Mouse (Mus musculus) ES-E14 (cell line): ENCODE results near the gene Clec1a. TPM values are rescaled to one million over a fixed set of nuclear protein-coding genes. Genes with fewer than 3 reads are reported as not detected.

ENCODE experiments used
- DNase-seq: peaks from one replicate; pipeline ENCODE4 v3.0.0-alpha.2; 2013; ENCODE audit warnings: low read depth, low spot score
- H3K27ac ChIP-seq: 2 replicates; pipeline ENCODE4 v1.5.1; 2012; ENCODE audit warnings: low read depth, mild to moderate bottlenecking, low read length, moderate library complexity, mixed read lengths; ENCODE audit not compliant: poor library complexity, insufficient read depth, severe bottlenecking
- H3K36me3 ChIP-seq: 2 replicates; pipeline ENCODE4 v1.6.1; 2012; ENCODE audit warnings: mild to moderate bottlenecking, low read length, moderate library complexity, mixed read lengths; ENCODE audit not compliant: control insufficient read depth, poor library complexity, insufficient read depth, severe bottlenecking
- H3K4me1 ChIP-seq, 2 experiments: fragments of 150-350 bp in 1 of 2; sonication (generic) in 1 of 2; 2 replicates each; pipeline ENCODE4 v1.6.1; 2012; ENCODE audit warnings: low read length in 2 of 2, mild to moderate bottlenecking in 1 of 2, mixed read lengths in 1 of 2; ENCODE audit not compliant: control insufficient read depth in 2 of 2, insufficient read depth in 2 of 2, poor library complexity in 1 of 2
- H3K4me3 ChIP-seq, 2 experiments: fragments of 150-350 bp in 1 of 2; sonication (generic) in 1 of 2; 2 replicates each; pipeline ENCODE4 v1.5.1; 2012; ENCODE audit warnings: low read length in 2 of 2, low read depth in 1 of 2, mild to moderate bottlenecking in 1 of 2, mixed read lengths in 1 of 2; ENCODE audit not compliant: insufficient read depth in 1 of 2, poor library complexity in 1 of 2, severe bottlenecking in 1 of 2
- H3K9ac ChIP-seq: 2 replicates; pipeline ENCODE4 v1.6.1; 2012; ENCODE audit warnings: low read depth, mild to moderate bottlenecking, low read length, mixed read lengths; ENCODE audit not compliant: poor library complexity, insufficient read depth, severe bottlenecking
- H3K9me3 ChIP-seq: fragments of 150-350 bp; sonication (generic); 2 replicates; pipeline ENCODE4 v1.6.1; 2012; ENCODE audit warnings: low read depth, mild to moderate bottlenecking, low read length; ENCODE audit not compliant: control insufficient read depth, insufficient read depth
- CHD2 ChIP-seq: IDR thresholded peaks from 2 replicates; pipeline ENCODE4 v1.6.1; 2014; ENCODE audit warnings: mild to moderate bottlenecking, low read depth, low read length, inconsistent platforms
- HCFC1 ChIP-seq: IDR thresholded peaks from 2 replicates; pipeline ENCODE4 v1.6.1; 2012; ENCODE audit warnings: low read length, inconsistent platforms, borderline replicate concordance; ENCODE audit not compliant: insufficient read depth
- MAFK ChIP-seq: IDR thresholded peaks from 2 replicates; pipeline ENCODE4 v1.6.1; 2014; ENCODE audit warnings: mild to moderate bottlenecking, low read depth, low read length, inconsistent platforms; ENCODE audit not compliant: insufficient read depth
- ZC3H11A ChIP-seq: IDR thresholded peaks from 2 replicates; pipeline ENCODE4 v1.6.1; 2012; ENCODE audit warnings: low read depth, mild to moderate bottlenecking, inconsistent platforms, low read length, borderline replicate concordance
- ZNF384 ChIP-seq: IDR thresholded peaks from 2 replicates; pipeline ENCODE4 v1.6.1; 2012; ENCODE audit warnings: low read depth, low read length, inconsistent platforms
- in situ Hi-C, 2 experiments: fragments of 600-800 bp; cut with MboI; formaldehyde crosslinking; loops; one replicate each; pipeline ENCODE4 v1.15.1; 2025; ENCODE audit warnings: low sequenced_read_pairs in 2 of 2, inconsistent platforms in 1 of 2; ENCODE audit not compliant: unreplicated experiment in 2 of 2
- total RNA-seq: library from RNA; depleted of rRNA; stranded (reverse); fragments of 300-350 nt; gene quantifications from 2 replicates; pipeline ENCODE4 v1.2.3, GENCODE M21; 2012

The Clec1a gene
- total RNA-seq, 1 experiment: not detected

DNA sequence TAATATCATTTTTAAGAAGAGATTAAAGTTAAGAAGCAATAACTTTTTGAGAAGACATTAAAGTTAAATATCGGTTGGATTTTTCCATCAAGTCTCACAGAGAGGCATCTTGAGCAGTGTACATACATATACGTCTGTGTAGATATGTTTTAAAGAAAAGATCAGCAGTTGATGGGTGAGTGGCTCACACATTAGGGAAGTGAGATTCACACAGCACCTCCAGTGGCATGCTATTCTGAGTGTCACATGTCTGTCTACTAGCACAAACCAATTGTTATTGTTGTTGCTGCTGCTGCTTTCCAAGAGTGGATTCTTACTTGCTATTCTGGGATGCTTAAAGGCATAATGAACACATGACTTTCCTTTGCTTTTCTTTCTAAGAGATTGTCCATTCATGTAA, 49.4 kb downstream of the Clec1a start:
- TF ChIP-seq ZC3H11A (no peak), MAFK (no peak), HCFC1 (no peak), ZNF384 (no peak), CHD2 (no peak)
- in situ Hi-C loops: no loop called here

DNA sequence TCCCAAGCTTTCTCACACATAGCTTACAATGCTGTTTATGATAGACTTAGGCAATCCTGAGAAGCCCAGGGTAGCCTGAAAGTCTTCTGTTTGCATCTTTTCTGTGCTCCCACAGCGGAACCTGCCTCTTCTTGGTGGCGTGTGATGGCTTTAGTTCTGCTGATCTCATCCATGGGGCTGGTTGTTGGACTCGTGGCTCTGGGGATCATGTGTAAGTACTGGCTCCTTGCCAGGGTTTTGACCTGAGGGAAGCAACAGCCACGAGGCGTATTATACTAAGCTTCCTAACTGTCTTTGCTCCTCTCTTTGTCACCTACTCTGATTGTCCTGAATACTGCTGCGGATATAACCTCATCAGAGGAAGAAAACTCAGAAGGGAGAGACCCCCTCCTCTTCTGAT, 51.9 kb downstream of the Clec1a start:
- Histone ChIP-seq H3K9ac (no peak overlapping the region), H3K4me3 (no peak overlapping the region), H3K9me3 (no peaks in the 10 kb centered on the region), H3K36me3 (no peaks in the 10 kb centered on the region), H3K4me1 (no peaks in the 10 kb centered on the region), H3K27ac (no peak overlapping the region)
- in situ Hi-C loops: no loop called here
- no peak for DNase-seq
- TF ChIP-seq MAFK (no peak), ZNF384 (no peak), HCFC1 (no peak), ZC3H11A (no peak), CHD2 (no peak)

More for the DNA sequence above, 49.4 kb downstream of the Clec1a start:
- H3K4me1 ChIP-seq: no peaks in the 10 kb centered on the region
- H3K9ac ChIP-seq: no peak overlapping the region
- no peaks in the 10 kb centered on the region for H3K36me3 ChIP-seq
- no peaks in the 10 kb centered on the region for H3K9me3 ChIP-seq
- no peak for DNase-seq
- H3K27ac ChIP-seq: no peak overlapping the region
- H3K4me3 ChIP-seq: no peak overlapping the region

- H3K9ac ChIP-seq: no peak within 1 kb of the TSS
- DNase-seq: no peak
- H3K27ac ChIP-seq: no peak within 1 kb of the TSS
- TF ChIP-seq HCFC1: no peak
- TF ChIP-seq ZC3H11A: no peak
- TF ChIP-seq CHD2: no peak
- TF ChIP-seq ZNF384: no peak
- no peak for TF ChIP-seq MAFK
- no peak within 1 kb of the TSS for H3K4me3 ChIP-seq
- in situ Hi-C loops: no loop called here
- H3K9me3 ChIP-seq: no peaks in the 10 kb centered on the region
- H3K36me3 ChIP-seq: no peaks in the 10 kb centered on the region
- no peaks in the 10 kb centered on the region for H3K4me1 ChIP-seq
These were observed 54.8 kb downstream of the Clec1a start, which contains the start of gene Clec1b for GRCm38 (mm10) chr6:129396997-129397396. Gene Clec1b, plus strand, starts transcription at chr6:129397297.

- TF ChIP-seq ZNF384 (no peak), MAFK (no peak), ZC3H11A (no peak), CHD2 (no peak), HCFC1 (no peak)
- H3K36me3 ChIP-seq: no peaks in the 10 kb centered on the region
- no peak overlapping the region for H3K27ac ChIP-seq
- no peak overlapping the region for H3K4me3 ChIP-seq
- H3K9ac ChIP-seq: no peak overlapping the region
- DNase-seq: no peak
- no peaks in the 10 kb centered on the region for H3K9me3 ChIP-seq
- H3K4me1 ChIP-seq: no peaks in the 10 kb centered on the region
- in situ Hi-C loops: no loop called here
These were observed 58.1 kb downstream of the Clec1a start for GRCm38 (mm10) chr6:129393732-129394131.

DNA sequence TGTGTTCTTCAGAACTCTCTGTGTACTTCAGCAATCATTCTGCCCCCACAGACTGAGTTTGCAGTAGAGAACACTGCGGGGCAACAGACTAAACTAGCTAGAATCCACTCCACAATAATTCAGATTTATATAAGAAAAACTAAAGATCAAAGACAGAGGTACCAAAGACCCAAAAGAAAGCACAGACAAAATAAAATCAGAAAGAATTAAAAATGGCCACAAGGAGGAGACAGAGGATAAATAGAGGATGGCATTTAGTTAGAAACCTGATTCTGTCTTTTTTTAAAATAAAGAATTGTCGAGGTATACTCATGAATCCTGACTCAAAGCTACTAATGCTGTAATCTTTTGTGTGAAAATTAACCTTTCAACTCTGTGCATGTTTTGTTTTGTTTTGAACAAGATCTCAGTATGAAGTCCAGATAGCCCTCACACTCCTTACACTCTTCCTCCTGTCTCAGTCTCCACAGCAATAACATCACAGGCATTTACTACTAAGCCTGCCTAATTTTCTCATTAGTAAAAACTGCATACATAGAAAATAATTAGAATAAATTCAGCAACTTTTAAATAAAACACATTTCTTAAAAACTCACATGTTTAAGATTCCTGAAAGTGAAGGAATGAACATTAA, 58.6 kb downstream of the Clec1a start:
- in situ Hi-C loops: no loop called here
- no peak overlapping the region for H3K9ac ChIP-seq
- TF ChIP-seq ZNF384: no peak

More for the DNA sequence above, 58.6 kb downstream of the Clec1a start:
- no peak overlapping the region for H3K4me3 ChIP-seq
- H3K9me3 ChIP-seq: no peaks in the 10 kb centered on the region
- no peaks in the 10 kb centered on the region for H3K36me3 ChIP-seq
- no peaks in the 10 kb centered on the region for H3K4me1 ChIP-seq
- no peak overlapping the region for H3K27ac ChIP-seq
- DNase-seq: no peak
